Mouse (Mus musculus) heart, adult 2 months (tissue): Measurements from ENCODE around the gene Polr2i. TPM values are rescaled to one million over a fixed set of nuclear protein-coding genes. Genes with fewer than 3 reads are reported as not detected.

Source experiments
- DNase-seq, 2 experiments: peaks; one replicate each; pipeline ENCODE4 v3.0.0; 2021
- H3K27ac ChIP-seq: fragments of 200-600 bp; 2 replicates; pipeline ENCODE4 v1.8.1; 2022
- H3K27me3 ChIP-seq: fragments of 200-500 bp; 2 replicates; pipeline ENCODE4 v1.6.1; 2012; ENCODE audit warnings: mild to moderate bottlenecking, low read length, inconsistent platforms, mixed read lengths; ENCODE audit not compliant: control insufficient read depth, insufficient read depth
- H3K36me3 ChIP-seq: fragments of 200-500 bp; 2 replicates; pipeline ENCODE4 v1.6.1; 2012; ENCODE audit warnings: low read length, inconsistent platforms; ENCODE audit not compliant: control insufficient read depth, insufficient read depth
- H3K4me1 ChIP-seq: fragments of 200-500 bp; 2 replicates; pipeline ENCODE4 v1.6.1; 2011; ENCODE audit warnings: low read length; ENCODE audit not compliant: control insufficient read depth, insufficient read depth
- H3K4me3 ChIP-seq: fragments of 200-600 bp; 2 replicates; pipeline ENCODE4 v1.8.1; 2022
- H3K79me2 ChIP-seq: fragments of 200-500 bp; replicated peaks from 2 replicates; pipeline ENCODE4 v1.6.1; 2012; ENCODE audit warnings: mild to moderate bottlenecking, inconsistent platforms, low read length, moderate library complexity, mixed read lengths; ENCODE audit not compliant: control insufficient read depth, insufficient read depth
- H3K9ac ChIP-seq: fragments of 200-500 bp; 2 replicates; pipeline ENCODE4 v1.6.1; 2012; ENCODE audit warnings: low read depth, mild to moderate bottlenecking, control low read depth, inconsistent platforms, low read length, mixed read lengths
- CTCF ChIP-seq: fragments of 200-600 bp; IDR thresholded peaks from 2 replicates; pipeline ENCODE4 v1.8.1; 2022; ENCODE audit warnings: antibody characterized with exemption, mild to moderate bottlenecking, moderate library complexity
- EP300 ChIP-seq: fragments of 200-500 bp; IDR thresholded peaks from 2 replicates; pipeline ENCODE4 v1.6.1; 2011; ENCODE audit warnings: low read depth, low read length, control low read depth; ENCODE audit not compliant: insufficient read depth
- POLR2A ChIP-seq: fragments of 200-500 bp; IDR thresholded peaks from 2 replicates; pipeline ENCODE4 v1.6.1; 2011; ENCODE audit warnings: mild to moderate bottlenecking, low read depth, low read length, control low read depth; ENCODE audit not compliant: insufficient read depth
- WGBS: fragments of 180-500 bp; shearing (Covaris S2); methylation state at CpG from one replicate; pipeline ENCODE4 v1.1.7; 2018; 5-methylcytosine and 5-hydroxymethylcytosine counted together
- intact Hi-C: fragments of 180-260 bp; cut with DNase I; formaldehyde crosslinking; loops from one replicate; pipeline ENCODE4 v1.15.1; 2025
- polyA plus RNA-seq: library from polyadenylated mRNA; depleted of rRNA; stranded (reverse); fragments of >200 nt; gene quantifications from 2 replicates; pipeline ENCODE4 v1.2.3, GENCODE M21; 2012
- total RNA-seq, 2 experiments: library from RNA; stranded (reverse); gene quantifications; 2 replicates each; pipeline ENCODE4 v1.2.3; 2021

The Polr2i gene
- total and polyA plus RNA-seq, 3 experiments = 52.6 to 95.1 (median 58.6) TPM

DNA sequence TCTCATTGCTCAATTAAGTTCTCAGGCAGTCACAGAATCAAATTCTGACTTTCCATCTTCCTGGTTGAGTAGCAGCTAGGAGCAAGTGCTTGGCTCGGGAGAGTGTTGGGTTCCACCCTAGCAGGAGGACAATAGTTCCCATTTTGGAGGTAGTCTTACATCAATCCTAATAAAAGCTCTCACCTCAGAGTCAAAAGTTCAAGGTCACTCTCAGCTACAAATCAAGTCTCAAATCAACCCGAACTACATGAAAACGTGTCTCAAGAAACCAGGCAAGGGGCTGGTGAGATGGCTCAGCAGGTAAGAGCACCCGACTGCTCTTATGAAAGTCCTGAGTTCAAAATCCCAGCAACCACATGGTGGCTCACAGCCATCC is 42.6 kb upstream of the Polr2i start:
- H3K79me2 ChIP-seq = no peaks in the 10 kb centered on the region
- H3K36me3 ChIP-seq = peaks cover 4% of the 10 kb centered on the region
- intact Hi-C loops = no loop called here
- H3K27me3 ChIP-seq = no peaks in the 10 kb centered on the region
- DNase-seq = no peak
- H3K9ac ChIP-seq = no peak overlapping the region
- peaks cover 2% of the 10 kb centered on the region for H3K4me1 ChIP-seq
- no peak for TF ChIP-seq CTCF
- TF ChIP-seq POLR2A = no peak
- no peak for TF ChIP-seq EP300
- no peak overlapping the region for H3K4me3 ChIP-seq
- 67% methylated on average over 4 of the region's 4 CpGs for WGBS
- no peak overlapping the region for H3K27ac ChIP-seq

GRCm38 (mm10) chr7:30192088-30192487 is 39.7 kb upstream of the Polr2i start:
- Histone ChIP-seq H3K4me3 (no peak overlapping the region), H3K27me3 (no peaks in the 10 kb centered on the region), H3K27ac (no peak overlapping the region), H3K9ac (no peak overlapping the region), H3K79me2 (no peaks in the 10 kb centered on the region), H3K36me3 (peaks cover 4% of the 10 kb centered on the region), H3K4me1 (peaks cover 2% of the 10 kb centered on the region)
- WGBS = 89% methylated on average over 12 of the region's 12 CpGs
- DNase-seq = no peak
- intact Hi-C loops = no loop called here
- TF ChIP-seq EP300 (no peak), CTCF (no peak), POLR2A (no peak)

GRCm38 (mm10) chr7:30193013-30193412 is 38.7 kb upstream of the Polr2i start:
- no peak overlapping the region for H3K27ac ChIP-seq
- H3K9ac ChIP-seq = no peak overlapping the region; the same call in 1 of the 2 replicates
- H3K36me3 ChIP-seq = peaks cover 4% of the 10 kb centered on the region
- TF ChIP-seq CTCF = no peak
- TF ChIP-seq EP300 = no peak
- no peak for TF ChIP-seq POLR2A
- WGBS = 57% methylated on average over 9 of the region's 9 CpGs
- H3K27me3 ChIP-seq = no peaks in the 10 kb centered on the region
- no peaks in the 10 kb centered on the region for H3K79me2 ChIP-seq
- H3K4me1 ChIP-seq = peaks cover 2% of the 10 kb centered on the region
- intact Hi-C loops = loop anchor here (1.0 kb wide), 1 partner anchor 8 kb away; no protein-coding TSS in a partner anchor
- DNase-seq = no peak
- H3K4me3 ChIP-seq = no peak overlapping the region

GRCm38 (mm10) chr7:30193581-30194100 is 38.1 kb upstream of the Polr2i start:
- H3K27ac ChIP-seq = peak overlapping the region; percentile 94
- intact Hi-C loops = loop anchor here (1.0 kb wide), 1 partner anchor 8 kb away; no protein-coding TSS in a partner anchor
- peak; percentile 86 to 88 for DNase-seq
- TF ChIP-seq POLR2A = no peak; the same call in 1 of the 2 replicates
- H3K4me1 ChIP-seq = peaks cover 2% of the 10 kb centered on the region
- WGBS = 3% methylated on average over 26 of the region's 26 CpGs
- H3K79me2 ChIP-seq = no peaks in the 10 kb centered on the region
- peak overlapping the region; percentile 92 for H3K9ac ChIP-seq
- peaks cover 4% of the 10 kb centered on the region for H3K36me3 ChIP-seq
- H3K4me3 ChIP-seq = peak overlapping the region; percentile 55
- no peaks in the 10 kb centered on the region for H3K27me3 ChIP-seq

DNA sequence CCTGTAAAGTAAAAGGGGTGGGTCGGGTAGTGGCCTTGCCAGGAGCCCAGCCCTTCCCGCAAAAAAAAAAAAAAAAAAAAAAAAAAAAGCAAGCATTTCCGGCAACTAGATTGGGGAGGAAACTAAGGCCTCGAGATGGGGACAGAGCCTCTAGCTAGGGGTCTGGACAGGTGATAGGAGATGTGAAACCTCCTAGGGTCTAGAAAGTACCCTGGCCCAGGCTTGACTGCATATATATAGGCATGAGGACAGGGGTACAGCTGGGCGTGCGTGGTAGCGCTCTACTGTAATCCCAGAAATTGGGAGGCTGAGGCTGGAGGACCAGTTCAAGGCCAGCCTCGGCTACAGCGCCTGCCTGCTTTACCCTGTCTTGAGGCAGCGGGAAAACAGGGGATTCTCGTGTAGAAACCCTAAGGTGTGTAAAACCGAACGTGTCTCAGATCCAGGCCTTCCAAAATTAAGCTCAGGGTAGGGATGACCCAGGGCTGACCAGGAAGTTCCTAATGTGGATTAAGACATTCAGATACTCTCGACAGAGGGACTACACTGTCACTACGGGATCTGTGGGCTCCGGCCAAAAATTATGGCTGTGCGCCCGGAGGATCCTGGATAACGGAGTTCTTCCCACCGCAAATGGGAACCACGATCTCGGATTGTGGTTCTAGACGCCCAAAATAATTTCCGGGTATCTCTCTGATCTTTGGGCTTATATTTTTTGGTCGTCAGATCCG is 37.5 kb upstream of the Polr2i start:
- Histone ChIP-seq H3K4me1 (peaks cover 2% of the 10 kb centered on the region), H3K79me2 (no peaks in the 10 kb centered on the region), H3K36me3 (peaks cover 4% of the 10 kb centered on the region), H3K27ac (peak overlapping the region; percentile 94), H3K27me3 (no peaks in the 10 kb centered on the region), H3K4me3 (peak overlapping the region; percentile 55), H3K9ac (peak overlapping the region; percentile 92)
- no peak for TF ChIP-seq CTCF
- TF ChIP-seq EP300 = no peak
- TF ChIP-seq POLR2A = no peak
- under 1% methylated on average over 26 of the region's 26 CpGs for WGBS
- DNase-seq = peak; percentile 59 to 69
- intact Hi-C loops = no loop called here

GRCm38 (mm10) chr7:30194884-30195283 is 36.9 kb upstream of the Polr2i start:
- peaks cover 4% of the 10 kb centered on the region for H3K36me3 ChIP-seq
- peak overlapping the region; percentile 94 for H3K27ac ChIP-seq
- under 1% methylated on average over 28 of the region's 28 CpGs for WGBS
- intact Hi-C loops = no loop called here
- H3K9ac ChIP-seq = peak overlapping the region; percentile 92
- no peaks in the 10 kb centered on the region for H3K27me3 ChIP-seq
- H3K79me2 ChIP-seq = no peaks in the 10 kb centered on the region
- H3K4me1 ChIP-seq = peaks cover 2% of the 10 kb centered on the region
- TF ChIP-seq EP300 = peak; percentile 76; the same call in 1 of the 2 replicates
- peak; percentile 86 for TF ChIP-seq POLR2A
- no peak for TF ChIP-seq CTCF
- peak overlapping the region; percentile 55 for H3K4me3 ChIP-seq
- peak; percentile 96 to 97 for DNase-seq
